Mouse (Mus musculus): ENCODE measurements around the gene Pars2.

Gene Pars2

GRCm38 (mm10) chr4:106633281-106634085, 17.4 kb upstream of the Pars2 start:
- DNase-seq (ENCODE audit: low read depth, low spot score): no peak

- no peak for DNase-seq (ENCODE audit: low read depth, low spot score)
Observed at GRCm38 (mm10) chr4:106634086-106634479, 16.8 kb upstream of the Pars2 start.

GRCm38 (mm10) chr4:106643483-106644217, 7.2 kb upstream of the Pars2 start:
- no peak for DNase-seq (ENCODE audit: low read depth, low spot score)

- peak; percentile 64 for DNase-seq (ENCODE audit: low read depth, low spot score)
Observed at GRCm38 (mm10) chr4:106644218-106644610, 6.7 kb upstream of the Pars2 start.

- DNase-seq (ENCODE audit: low read depth, low spot score): no peak
Observed at GRCm38 (mm10) chr4:106645797-106646196, 5.1 kb upstream of the Pars2 start.

- DNase-seq (ENCODE audit: low read depth, low spot score): no peak
Observed at GRCm38 (mm10) chr4:106647137-106647536, 3.7 kb upstream of the Pars2 start.

- DNase-seq (ENCODE audit: low read depth, low spot score): no peak
Observed at GRCm38 (mm10) chr4:106652546-106652945, 1.7 kb downstream of the Pars2 start.

GRCm38 (mm10) chr4:106653051-106653450, 2.2 kb downstream of the Pars2 start:
- no peak for DNase-seq (ENCODE audit: low read depth, low spot score)

GRCm38 (mm10) chr4:106655681-106656080, 4.8 kb downstream of the Pars2 start:
- peak; percentile 50 for DNase-seq (ENCODE audit: low read depth, low spot score)

GRCm38 (mm10) chr4:106663956-106664470, 13.1 kb downstream of the Pars2 start:
- DNase-seq (ENCODE audit: low read depth, low spot score): no peak

GRCm38 (mm10) chr4:106664697-106665096, 13.8 kb downstream of the Pars2 start:
- DNase-seq (ENCODE audit: low read depth, low spot score): no peak

GRCm38 (mm10) chr4:106665269-106665668, 14.4 kb downstream of the Pars2 start:
- no peak for DNase-seq (ENCODE audit: low read depth, low spot score)

GRCm38 (mm10) chr4:106665673-106666072, 14.8 kb downstream of the Pars2 start:
- no peak for DNase-seq (ENCODE audit: low read depth, low spot score)

- peak; percentile 88 for DNase-seq (ENCODE audit: low read depth, low spot score)
Observed at GRCm38 (mm10) chr4:106666546-106666945, 15.7 kb downstream of the Pars2 start.

GRCm38 (mm10) chr4:106676749-106677148, 25.9 kb downstream of the Pars2 start:
- DNase-seq (ENCODE audit: low read depth, low spot score): no peak

- DNase-seq (ENCODE audit: low read depth, low spot score): peak; percentile 84
Observed at GRCm38 (mm10) chr4:106678442-106679118, 27.7 kb downstream of the Pars2 start, which contains the start of gene Ttc4. TSS of gene Ttc4 (minus strand) at chr4:106678944.

GRCm38 (mm10) chr4:106679152-106679551, 28.3 kb downstream of the Pars2 start:
- DNase-seq (ENCODE audit: low read depth, low spot score): no peak

GRCm38 (mm10) chr4:106680955-106681354, 30.1 kb downstream of the Pars2 start:
- DNase-seq (ENCODE audit: low read depth, low spot score): no peak

GRCm38 (mm10) chr4:106688636-106689296, 37.9 kb downstream of the Pars2 start:
- DNase-seq (ENCODE audit: low read depth, low spot score): no peak

- no peak for DNase-seq (ENCODE audit: low read depth, low spot score)
Observed at GRCm38 (mm10) chr4:106693841-106694430, 43.1 kb downstream of the Pars2 start.

- DNase-seq (ENCODE audit: low read depth, low spot score): peak; percentile 39
Observed at GRCm38 (mm10) chr4:106699989-106700388, 49.1 kb downstream of the Pars2 start.

Data from skeletal muscle tissue, adult 2 months (tissue).